Mouse (Mus musculus): Measurements from ENCODE around the gene Ppa2. TPM values are rescaled to one million over a fixed set of nuclear protein-coding genes. Genes with fewer than 3 reads are reported as not detected.

Ppa2 gene
- polyA plus RNA-seq, 1 experiment from 2014 or later: 85.0 TPM

DNA sequence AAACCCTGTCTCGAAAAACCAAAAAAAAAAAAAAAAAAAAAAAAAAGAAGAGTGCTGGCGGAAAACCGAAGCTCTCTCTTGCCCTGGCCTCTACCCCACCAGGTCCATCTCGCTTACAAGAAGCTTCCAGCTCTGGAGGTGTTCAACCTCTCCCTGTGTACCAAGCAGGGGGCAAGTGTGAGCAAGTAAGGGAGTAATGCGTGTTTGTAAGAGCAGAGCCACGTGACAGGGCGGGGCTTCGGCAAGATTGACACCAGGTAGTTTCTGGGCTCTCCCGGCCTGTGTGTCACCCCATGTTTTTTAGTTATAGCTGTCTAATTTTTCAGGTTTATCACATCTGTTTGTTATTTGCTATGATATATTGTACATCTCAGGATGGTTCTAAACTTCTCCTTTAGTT lies 56.2 kb downstream of the Ppa2 start:
- no peak overlapping the region for H3K4me2 ChIP-seq
- WGBS: 90% methylated on average over 9 of the region's 9 CpGs
- H3K4me1 ChIP-seq: no peaks in the 10 kb centered on the region
- no peak overlapping the region for H3K9ac ChIP-seq
- no peak overlapping the region for H3K27ac ChIP-seq
- no peak overlapping the region for H3K4me3 ChIP-seq
- ATAC-seq (replicated peaks): no peak
- no peaks in the 10 kb centered on the region for H3K27me3 ChIP-seq (replicated peaks)
- 0 out of 2 replicates have a peak, but pooled peaks cover 2% of the 10 kb centered on the region for H3K36me3 ChIP-seq (replicated peaks)
- H3K9me3 ChIP-seq: no peaks in the 10 kb centered on the region

DNA sequence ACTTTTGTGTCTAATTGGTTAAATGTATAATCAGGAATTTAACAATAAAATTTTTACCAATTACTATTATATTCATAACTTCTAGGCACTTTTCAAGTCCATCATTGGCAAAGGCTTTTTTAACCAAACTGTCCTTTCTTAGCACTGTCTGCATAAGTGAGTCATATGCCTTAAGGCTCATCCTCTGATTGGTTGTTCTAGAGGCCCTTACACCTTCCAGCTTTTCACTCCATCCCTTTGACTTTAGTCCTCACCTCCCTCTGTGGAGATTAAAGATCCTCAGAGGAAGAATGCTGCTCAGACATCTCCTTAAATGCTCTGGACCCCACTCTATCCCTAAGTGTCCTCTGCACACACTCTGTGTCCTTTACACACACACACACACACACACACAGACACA lies 68.3 kb downstream of the Ppa2 start:
- Histone ChIP-seq H3K27me3 (replicated peaks) (no peaks in the 10 kb centered on the region), H3K9ac (no peak overlapping the region), H3K36me3 (replicated peaks) (peaks cover 16% of the 10 kb centered on the region; the same call in 1 of the 2 replicates), H3K4me2 (no peak overlapping the region), H3K9me3 (no peaks in the 10 kb centered on the region), H3K27ac (no peak overlapping the region), H3K4me3 (no peak overlapping the region), H3K4me1 (no peaks in the 10 kb centered on the region)
- no peak for ATAC-seq (replicated peaks)

DNA sequence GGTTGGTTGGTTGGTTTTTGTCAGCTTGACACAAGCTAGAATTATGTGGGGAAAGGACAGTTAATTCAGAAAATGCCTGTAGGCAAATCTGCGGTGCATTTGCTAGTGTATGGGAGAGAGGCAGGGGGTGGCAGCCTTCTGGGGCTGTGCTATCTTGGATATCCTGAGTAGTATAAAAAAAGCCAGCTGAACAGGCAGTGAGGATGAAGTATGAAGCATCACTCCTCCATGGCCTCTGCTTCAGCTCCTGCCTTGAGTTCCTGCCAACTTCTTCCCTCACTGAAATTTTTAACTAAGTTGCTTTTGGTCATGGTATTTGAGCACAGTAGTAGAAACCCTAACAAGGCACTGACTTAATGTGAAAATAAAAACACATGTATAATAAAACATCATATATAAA lies 70.1 kb downstream of the Ppa2 start:
- Histone ChIP-seq H3K27ac (no peak overlapping the region), H3K36me3 (replicated peaks) (peaks cover 16% of the 10 kb centered on the region; the same call in 1 of the 2 replicates), H3K9ac (no peak overlapping the region), H3K27me3 (replicated peaks) (no peaks in the 10 kb centered on the region), H3K9me3 (no peaks in the 10 kb centered on the region), H3K4me1 (no peaks in the 10 kb centered on the region), H3K4me3 (no peak overlapping the region), H3K4me2 (no peak overlapping the region)
- ATAC-seq (replicated peaks): no peak
- 100% methylated on average over 1 of the region's 1 CpGs for WGBS

DNA sequence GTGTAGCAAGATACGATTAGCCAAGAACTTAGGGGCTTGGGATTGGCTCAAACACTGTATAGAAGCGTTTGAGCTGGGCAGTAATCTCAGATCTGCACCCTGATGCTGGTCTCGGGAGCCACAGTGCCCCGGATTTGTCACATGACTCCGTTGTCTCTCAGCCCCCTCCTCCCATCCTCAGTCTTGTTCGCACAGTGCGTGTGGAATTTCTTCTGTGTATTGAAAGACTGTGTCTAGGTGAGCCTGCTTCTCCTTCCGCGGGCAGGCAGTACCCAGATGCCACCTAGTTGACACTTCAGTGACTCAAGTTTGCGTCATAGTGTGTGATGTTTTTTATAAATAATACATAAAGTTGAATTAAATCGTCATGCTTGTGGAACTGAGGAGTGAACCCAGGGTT lies 71.6 kb downstream of the Ppa2 start:
- no peak overlapping the region for H3K27ac ChIP-seq
- H3K4me1 ChIP-seq: no peaks in the 10 kb centered on the region
- H3K4me3 ChIP-seq: no peak overlapping the region
- no peaks in the 10 kb centered on the region for H3K9me3 ChIP-seq
- 85% methylated on average over 11 of the region's 11 CpGs for WGBS
- peaks cover 16% of the 10 kb centered on the region; the same call in 1 of the 2 replicates for H3K36me3 ChIP-seq (replicated peaks)
- no peak overlapping the region for H3K9ac ChIP-seq
- H3K27me3 ChIP-seq (replicated peaks): no peaks in the 10 kb centered on the region
- ATAC-seq (replicated peaks): 0 out of 2 replicates have a peak, but pooled peaks have one; percentile 30
- no peak overlapping the region for H3K4me2 ChIP-seq

DNA sequence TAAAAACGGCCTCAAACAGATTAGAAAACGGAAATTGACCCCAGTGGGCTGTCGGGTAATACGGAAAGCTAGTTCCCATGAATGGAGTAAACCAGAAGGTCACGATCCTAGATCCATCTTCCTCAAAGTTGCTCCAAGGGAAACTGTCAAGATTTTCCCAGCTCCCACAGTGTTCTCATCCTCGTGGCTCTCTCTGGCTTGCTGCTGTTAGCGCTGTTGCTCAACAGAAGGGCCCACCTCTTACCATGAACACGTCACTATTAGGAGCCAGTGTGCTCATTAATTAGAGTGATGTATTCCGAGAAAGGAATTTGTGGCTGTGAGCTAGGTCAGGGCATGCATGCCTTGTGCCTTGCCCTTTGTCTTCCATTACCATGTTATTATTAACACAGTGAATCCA lies 72.2 kb downstream of the Ppa2 start:
- H3K9me3 ChIP-seq: no peaks in the 10 kb centered on the region
- H3K9ac ChIP-seq: no peak overlapping the region
- 70% methylated on average over 9 of the region's 9 CpGs for WGBS
- H3K4me2 ChIP-seq: no peak overlapping the region
- no peak for ATAC-seq (replicated peaks)
- no peak overlapping the region for H3K27ac ChIP-seq
- no peaks in the 10 kb centered on the region for H3K4me1 ChIP-seq
- peaks cover 16% of the 10 kb centered on the region; the same call in 1 of the 2 replicates for H3K36me3 ChIP-seq (replicated peaks)
- H3K27me3 ChIP-seq (replicated peaks): no peaks in the 10 kb centered on the region
- H3K4me3 ChIP-seq: no peak overlapping the region

DNA sequence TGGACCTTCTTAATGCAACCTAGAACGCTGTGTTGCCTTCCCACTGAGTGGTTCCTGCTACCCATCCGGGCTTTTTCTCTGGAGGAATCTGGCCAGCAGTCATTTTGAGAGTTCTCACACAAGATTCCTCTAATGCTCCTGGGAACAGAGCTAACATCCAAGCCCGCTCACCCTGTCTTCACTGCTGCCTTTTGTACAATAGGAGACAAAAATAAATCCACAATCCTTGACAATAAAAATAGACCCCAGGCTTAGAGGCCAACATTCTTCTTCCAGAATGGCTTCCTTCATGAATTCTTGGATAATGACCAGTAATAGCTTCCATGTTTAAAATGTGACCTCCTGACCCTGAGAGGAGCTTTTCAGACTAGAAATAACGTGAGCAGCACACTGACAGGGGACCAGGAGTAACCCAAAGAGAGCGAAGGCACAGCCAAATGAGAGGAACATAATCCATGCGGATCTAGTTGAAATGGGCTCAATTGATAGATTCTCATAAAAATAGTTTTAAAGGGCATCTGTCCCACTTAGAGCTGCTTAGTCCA lies 74.3 kb downstream of the Ppa2 start:
- Histone ChIP-seq H3K27ac (no peak overlapping the region), H3K9me3 (no peaks in the 10 kb centered on the region), H3K36me3 (replicated peaks) (0 out of 2 replicates have a peak, but pooled peaks cover 1% of the 10 kb centered on the region), H3K27me3 (replicated peaks) (no peaks in the 10 kb centered on the region), H3K4me1 (no peaks in the 10 kb centered on the region), H3K4me2 (no peak overlapping the region), H3K9ac (no peak overlapping the region), H3K4me3 (no peak overlapping the region)
- 66% methylated on average over 6 of the region's 6 CpGs for WGBS
- ATAC-seq (replicated peaks): no peak

DNA sequence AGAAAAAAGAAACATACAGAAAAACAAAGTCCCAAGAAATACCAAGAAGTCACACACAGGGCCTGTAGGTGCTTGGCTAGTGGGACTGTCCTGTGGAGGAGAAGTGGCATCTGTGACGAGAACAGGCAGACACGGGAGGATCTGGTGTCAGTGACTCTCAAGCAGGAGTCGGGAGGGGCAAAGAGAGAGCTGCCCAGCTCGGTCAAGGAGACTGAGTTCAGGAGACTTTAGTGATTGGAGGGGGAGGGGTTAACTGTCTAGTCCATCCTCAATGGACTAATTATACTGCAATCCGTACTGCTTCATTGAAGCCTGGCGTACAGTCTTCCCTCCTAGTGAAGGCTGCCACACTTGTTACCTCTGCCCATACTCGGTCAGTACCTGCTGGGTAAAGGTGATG lies 77.4 kb downstream of the Ppa2 start:
- H3K4me1 ChIP-seq: no peaks in the 10 kb centered on the region
- no peak overlapping the region for H3K4me3 ChIP-seq
- no peak overlapping the region for H3K27ac ChIP-seq
- no peak overlapping the region for H3K9ac ChIP-seq
- H3K27me3 ChIP-seq (replicated peaks): no peaks in the 10 kb centered on the region
- no peaks in the 10 kb centered on the region for H3K36me3 ChIP-seq (replicated peaks)
- no peak overlapping the region for H3K4me2 ChIP-seq
- no peaks in the 10 kb centered on the region for H3K9me3 ChIP-seq
- no peak for ATAC-seq (replicated peaks)
- 74% methylated on average over 7 of the region's 7 CpGs for WGBS

DNA sequence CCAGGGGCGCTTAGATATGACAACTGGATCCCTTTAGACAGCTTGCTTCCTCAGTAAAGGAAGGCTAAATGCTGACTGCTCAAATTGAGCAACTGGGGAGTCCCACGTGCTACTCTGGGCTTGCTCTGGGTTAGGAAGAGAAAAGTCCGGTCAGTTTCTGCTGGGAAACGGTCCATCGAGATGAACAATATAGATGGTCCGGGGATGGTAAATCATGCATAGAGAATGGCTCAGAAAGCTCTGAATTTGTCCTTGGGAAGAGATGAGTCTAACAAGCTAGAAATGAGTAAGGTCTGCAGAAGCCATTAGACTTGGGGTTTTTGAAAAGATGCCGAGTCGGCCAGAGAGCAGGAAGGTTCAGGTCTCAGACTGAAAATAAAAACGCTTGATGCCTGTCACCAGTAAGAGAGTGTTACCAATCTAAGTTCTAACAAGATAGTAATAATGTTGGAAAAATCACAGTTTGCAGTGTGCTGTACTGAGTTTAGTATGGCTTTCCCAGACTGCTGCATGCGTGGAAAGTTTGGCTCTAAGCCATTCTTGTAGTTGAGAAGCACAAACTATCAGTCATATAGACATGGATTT lies 80.0 kb downstream of the Ppa2 start:
- no peak overlapping the region for H3K27ac ChIP-seq
- H3K4me2 ChIP-seq: no peak overlapping the region
- no peaks in the 10 kb centered on the region for H3K36me3 ChIP-seq (replicated peaks)
- 93% methylated on average over 10 of the region's 10 CpGs for WGBS
- no peak for ATAC-seq (replicated peaks)
- H3K4me3 ChIP-seq: no peak overlapping the region
- H3K4me1 ChIP-seq: no peaks in the 10 kb centered on the region
- H3K27me3 ChIP-seq (replicated peaks): no peaks in the 10 kb centered on the region
- no peak overlapping the region for H3K9ac ChIP-seq
- no peaks in the 10 kb centered on the region for H3K9me3 ChIP-seq

DNA sequence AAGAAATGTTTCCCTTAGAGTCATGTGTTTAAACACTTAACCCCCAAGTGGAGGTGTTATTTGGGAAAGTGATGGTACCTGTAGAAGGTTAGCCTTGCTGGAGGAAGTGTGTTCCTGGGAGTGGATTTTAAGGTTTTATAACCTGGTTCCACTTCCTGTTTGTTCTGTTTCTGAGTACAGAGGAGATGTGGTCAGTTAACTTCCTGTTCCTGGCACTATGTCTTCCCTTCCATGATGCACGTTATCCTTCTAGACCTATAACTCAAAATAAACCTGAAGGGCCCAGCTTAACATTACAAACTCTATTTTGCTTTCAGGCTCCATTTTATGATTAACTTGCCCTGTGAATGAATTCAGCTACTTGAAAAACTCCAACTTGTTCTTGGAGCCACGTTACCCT lies 84.6 kb downstream of the Ppa2 start:
- H3K4me2 ChIP-seq: no peak overlapping the region
- no peaks in the 10 kb centered on the region for H3K4me1 ChIP-seq
- H3K27ac ChIP-seq: no peak overlapping the region
- H3K27me3 ChIP-seq (replicated peaks): no peaks in the 10 kb centered on the region
- WGBS: 80% methylated on average over 2 of the region's 2 CpGs
- no peak overlapping the region for H3K9ac ChIP-seq
- no peaks in the 10 kb centered on the region for H3K36me3 ChIP-seq (replicated peaks)
- no peak overlapping the region for H3K4me3 ChIP-seq
- no peak for ATAC-seq (replicated peaks)
- no peaks in the 10 kb centered on the region for H3K9me3 ChIP-seq

DNA sequence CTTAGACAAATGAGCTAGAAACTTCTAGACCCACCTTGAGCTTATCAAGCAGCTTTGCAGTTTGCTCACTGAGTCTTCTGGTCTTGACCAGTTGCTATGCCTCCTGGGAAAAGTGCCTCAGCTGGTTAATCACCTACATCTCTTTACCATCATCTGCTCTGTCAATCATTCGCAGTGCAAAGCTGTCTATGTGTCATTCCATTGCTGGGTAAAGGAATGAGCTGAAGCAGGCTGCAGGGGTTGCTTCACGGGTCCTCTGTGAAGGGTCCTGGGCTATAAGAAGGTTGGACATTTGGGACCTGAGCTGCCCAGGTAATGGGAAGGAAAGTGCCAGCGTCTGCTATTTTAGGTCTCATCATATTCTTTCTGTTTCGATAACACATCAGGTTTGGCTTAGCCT lies 93.9 kb downstream of the Ppa2 start:
- WGBS: 89% methylated on average over 4 of the region's 4 CpGs
- H3K4me3 ChIP-seq: no peak overlapping the region
- no peaks in the 10 kb centered on the region for H3K27me3 ChIP-seq (replicated peaks)
- no peak overlapping the region for H3K4me2 ChIP-seq
- ATAC-seq (replicated peaks): no peak
- H3K9me3 ChIP-seq: no peaks in the 10 kb centered on the region
- no peaks in the 10 kb centered on the region for H3K36me3 ChIP-seq (replicated peaks)
- H3K27ac ChIP-seq: no peak overlapping the region
- no peaks in the 10 kb centered on the region for H3K4me1 ChIP-seq
- no peak overlapping the region for H3K9ac ChIP-seq

DNA sequence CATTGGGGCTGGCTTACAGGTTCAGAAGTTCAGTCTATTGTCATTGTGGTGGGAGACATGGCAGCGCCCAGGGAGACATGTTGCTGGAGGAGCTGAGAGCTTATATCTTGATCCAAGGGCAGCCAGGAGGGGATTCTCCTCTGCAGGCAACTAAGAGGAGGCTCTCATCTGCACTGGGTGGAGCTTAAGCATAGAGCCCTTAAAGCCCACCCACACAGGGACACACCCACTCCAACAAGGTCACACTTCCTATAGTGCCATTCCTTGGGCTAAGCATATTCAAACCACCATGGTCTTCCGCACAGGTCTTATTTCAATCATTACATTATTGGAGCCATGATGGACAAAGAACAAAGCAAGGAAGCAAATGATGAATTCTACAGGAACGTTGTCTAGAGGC lies 95.7 kb downstream of the Ppa2 start:
- ATAC-seq (replicated peaks): no peak
- Histone ChIP-seq H3K27ac (no peak overlapping the region), H3K4me1 (no peaks in the 10 kb centered on the region), H3K36me3 (replicated peaks) (no peaks in the 10 kb centered on the region), H3K27me3 (replicated peaks) (no peaks in the 10 kb centered on the region), H3K4me2 (no peak overlapping the region), H3K9ac (no peak overlapping the region), H3K9me3 (no peaks in the 10 kb centered on the region), H3K4me3 (no peak overlapping the region)
- 92% methylated on average over 3 of the region's 3 CpGs for WGBS

DNA sequence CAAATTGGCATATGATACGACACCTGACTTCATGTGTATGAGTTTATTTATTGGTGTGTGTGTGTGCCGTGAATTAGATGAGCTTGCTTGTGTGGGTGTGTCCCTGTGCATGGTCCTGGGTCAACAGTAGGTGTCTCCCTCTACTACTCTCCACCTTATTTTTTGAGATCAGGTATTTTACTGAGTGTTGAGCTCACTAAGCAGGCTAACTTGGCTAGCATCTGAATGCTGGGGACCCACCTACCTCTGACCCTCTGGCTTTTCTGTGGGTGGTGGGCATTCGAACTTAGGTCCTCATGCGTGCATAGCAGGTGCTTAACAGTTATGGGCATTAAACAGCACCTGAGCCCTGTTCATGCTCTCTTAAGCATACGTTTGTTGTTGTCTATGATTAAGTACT lies 96.3 kb downstream of the Ppa2 start:
- H3K9ac ChIP-seq: no peak overlapping the region
- H3K4me2 ChIP-seq: no peak overlapping the region
- no peaks in the 10 kb centered on the region for H3K27me3 ChIP-seq (replicated peaks)
- no peak for ATAC-seq (replicated peaks)
- no peak overlapping the region for H3K4me3 ChIP-seq
- 90% methylated on average over 5 of the region's 5 CpGs for WGBS
- no peaks in the 10 kb centered on the region for H3K4me1 ChIP-seq
- no peaks in the 10 kb centered on the region for H3K36me3 ChIP-seq (replicated peaks)
- H3K27ac ChIP-seq: no peak overlapping the region
- no peaks in the 10 kb centered on the region for H3K9me3 ChIP-seq

DNA sequence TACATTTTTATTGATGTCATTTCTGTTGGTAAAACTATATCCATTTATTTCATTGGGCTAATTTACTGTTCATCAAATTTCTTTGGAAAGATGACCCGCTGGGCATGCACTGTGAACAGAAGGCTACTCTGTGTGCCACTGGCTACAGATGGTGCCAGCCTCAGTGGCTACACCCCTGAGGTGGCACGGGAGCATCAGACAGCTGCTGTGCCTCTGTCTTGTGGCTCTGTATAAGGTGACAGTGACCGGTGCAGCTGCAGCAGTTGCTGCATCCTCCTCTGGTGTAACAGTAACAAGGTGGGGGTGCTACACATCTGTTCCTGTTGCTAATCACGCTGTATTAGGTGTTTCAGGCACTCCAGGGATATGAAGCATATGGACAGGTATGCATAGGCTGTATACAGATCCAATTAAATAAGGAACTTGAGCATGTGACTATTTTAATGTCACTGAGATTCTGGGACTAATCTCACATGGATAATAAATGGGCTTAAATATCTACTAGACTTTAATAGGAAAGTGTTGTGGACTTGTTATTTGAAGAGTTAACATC lies 101.3 kb downstream of the Ppa2 start:
- Histone ChIP-seq H3K4me2 (no peak overlapping the region), H3K27me3 (replicated peaks) (no peaks in the 10 kb centered on the region), H3K36me3 (replicated peaks) (no peaks in the 10 kb centered on the region), H3K9ac (no peak overlapping the region), H3K4me3 (no peak overlapping the region), H3K9me3 (no peaks in the 10 kb centered on the region), H3K27ac (no peak overlapping the region), H3K4me1 (no peaks in the 10 kb centered on the region)
- no peak for ATAC-seq (replicated peaks)
- WGBS: 87% methylated on average over 4 of the region's 4 CpGs
